Mouse (Mus musculus) megakaryocyte, embryonic 14.5 days (primary cell): ENCODE results near the gene Tfb1m. TPM values are rescaled to one million over a fixed set of nuclear protein-coding genes. Genes with fewer than 3 reads are reported as not detected.

Experiments
- H3K27me3 ChIP-seq: replicated peaks from 2 replicates; pipeline ENCODE3; 2012; ENCODE audit warnings: inconsistent platforms
- H3K36me3 ChIP-seq: replicated peaks from 2 replicates; pipeline ENCODE3; 2012; ENCODE audit warnings: low read length, inconsistent platforms, mixed read lengths
- H3K4me1 ChIP-seq: 2 replicates; pipeline ENCODE4 v1.6.1; 2012; ENCODE audit warnings: inconsistent platforms
- H3K4me3 ChIP-seq: replicated peaks from 2 replicates; pipeline ENCODE3; 2012; ENCODE audit warnings: moderate library complexity, mild to moderate bottlenecking, inconsistent platforms
- H3K9me3 ChIP-seq: 2 replicates; pipeline ENCODE4 v1.6.1; 2012; ENCODE audit warnings: inconsistent platforms
- FLI1 ChIP-seq: IDR thresholded peaks from 2 replicates; pipeline ENCODE4 v1.6.1; 2012; ENCODE audit warnings: low read length, inconsistent platforms, mixed read lengths
- GATA1 ChIP-seq: IDR thresholded peaks from 3 replicates; pipeline ENCODE4 v1.6.1; 2012; ENCODE audit warnings: mixed read lengths, low read length, inconsistent platforms, borderline replicate concordance
- polyA plus RNA-seq: library from polyadenylated mRNA; stranded (reverse); fragments of >175 nt; gene quantifications from 2 replicates; pipeline ENCODE4 v1.2.3, GENCODE M21; 2012; ENCODE audit warnings: low replicate concordance; ENCODE audit not compliant: insufficient read depth

Gene Tfb1m
- polyA plus RNA-seq = 0.53 TPM in 1 of 2 replicates, not detected in the other

- H3K27me3 ChIP-seq = no peaks in the 10 kb centered on the region
- peaks cover 17% of the 10 kb centered on the region for H3K36me3 ChIP-seq
- peak within 1 kb of the TSS; percentile 94 for H3K4me3 ChIP-seq
- TF ChIP-seq FLI1 = no peak
- no peak for TF ChIP-seq GATA1
- peaks cover 3% of the 10 kb centered on the region; the same call in 1 of the 2 replicates for H3K9me3 ChIP-seq
- peaks cover 22% of the 10 kb centered on the region for H3K4me1 ChIP-seq
Measured at GRCm38 (mm10) chr17:3557331-3558311, at the start of gene Tfb1m. Gene Tfb1m (minus strand): TSS chr17:3557781.

- Histone ChIP-seq H3K36me3 (no peaks in the 10 kb centered on the region), H3K4me3 (no peak overlapping the region), H3K27me3 (no peaks in the 10 kb centered on the region), H3K9me3 (no peaks in the 10 kb centered on the region), H3K4me1 (no peaks in the 10 kb centered on the region)
- TF ChIP-seq GATA1 (no peak), FLI1 (no peak)
Measured at GRCm38 (mm10) chr17:3602954-3603672, 45.5 kb upstream of the Tfb1m start.

DNA sequence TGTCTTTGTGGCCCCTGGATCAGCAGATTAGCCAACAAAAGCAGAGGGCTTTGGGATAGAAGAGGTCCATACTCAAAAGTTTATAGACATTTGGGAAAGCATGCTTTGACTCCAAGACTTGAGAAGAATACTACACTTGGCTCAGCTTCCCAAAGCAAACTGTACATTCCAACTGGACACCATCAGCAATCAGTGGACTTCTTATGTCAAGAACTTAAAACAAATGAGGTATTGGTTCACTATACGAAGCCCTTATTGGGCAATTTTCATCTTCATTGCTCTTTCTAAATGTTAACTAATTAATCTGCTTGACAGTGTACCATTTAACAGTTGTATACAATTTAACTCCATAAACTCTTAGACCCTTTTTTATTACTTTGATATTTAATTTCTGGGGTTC, 40.8 kb upstream of the Tfb1m start:
- Histone ChIP-seq H3K36me3 (no peaks in the 10 kb centered on the region), H3K27me3 (no peaks in the 10 kb centered on the region), H3K4me3 (no peak overlapping the region), H3K9me3 (peaks cover 6% of the 10 kb centered on the region; the same call in 1 of the 2 replicates), H3K4me1 (no peaks in the 10 kb centered on the region)
- TF ChIP-seq FLI1 = no peak
- no peak for TF ChIP-seq GATA1

DNA sequence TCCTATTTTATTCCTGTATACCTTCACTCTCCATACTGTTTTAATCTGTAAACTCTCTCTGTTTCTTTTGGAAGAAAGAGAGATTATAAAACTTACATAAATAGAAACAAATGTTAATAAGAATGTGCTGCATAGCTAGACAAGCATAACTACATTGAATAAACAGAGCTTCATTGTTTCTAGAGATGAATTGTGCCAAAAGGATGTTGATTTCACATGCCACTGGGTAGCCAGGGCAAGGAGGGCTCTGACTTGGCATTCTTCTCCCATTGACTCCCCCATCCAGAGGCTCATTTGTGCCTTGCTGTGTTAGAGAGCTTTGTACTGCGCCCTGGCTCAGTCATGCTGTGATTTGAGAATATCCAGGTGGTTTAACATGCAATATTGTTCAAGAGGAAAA, 40.3 kb upstream of the Tfb1m start:
- H3K36me3 ChIP-seq = no peaks in the 10 kb centered on the region
- no peak overlapping the region for H3K4me3 ChIP-seq
- peaks cover 10% of the 10 kb centered on the region; the same call in 1 of the 2 replicates for H3K9me3 ChIP-seq
- no peaks in the 10 kb centered on the region for H3K27me3 ChIP-seq
- TF ChIP-seq FLI1 = no peak
- no peak for TF ChIP-seq GATA1
- no peaks in the 10 kb centered on the region for H3K4me1 ChIP-seq

- H3K4me1 ChIP-seq = no peaks in the 10 kb centered on the region
Measured at GRCm38 (mm10) chr17:3597130-3597529, 39.5 kb upstream of the Tfb1m start.

DNA sequence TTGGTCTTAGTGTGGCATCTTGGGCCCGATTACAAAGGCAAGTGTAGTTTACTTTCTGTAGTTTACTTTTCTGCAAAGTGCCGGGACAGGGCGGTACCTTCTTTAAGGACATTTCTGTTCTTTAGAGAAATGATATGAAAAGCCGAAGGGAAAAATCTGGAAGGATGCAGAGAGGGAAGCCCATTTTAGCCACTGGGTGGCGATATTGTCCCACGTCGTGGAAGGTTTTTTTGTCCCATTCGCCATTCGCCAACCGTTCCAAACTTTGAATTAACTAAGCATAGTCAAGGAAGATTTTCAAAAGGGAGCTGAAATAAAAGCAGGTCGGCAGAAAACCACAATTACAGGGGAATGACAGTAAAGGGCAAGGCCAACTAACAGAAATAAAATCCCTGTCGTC, 13.3 kb upstream of the Tfb1m start:
- Histone ChIP-seq H3K4me1 (peaks cover 5% of the 10 kb centered on the region), H3K27me3 (peaks cover 2% of the 10 kb centered on the region), H3K9me3 (no peaks in the 10 kb centered on the region), H3K4me3 (peak overlapping the region; percentile 76), H3K36me3 (no peaks in the 10 kb centered on the region)
- no peak for TF ChIP-seq GATA1
- no peak for TF ChIP-seq FLI1

More at GRCm38 (mm10) chr17:3597130-3597529, 39.5 kb upstream of the Tfb1m start:
- no peaks in the 10 kb centered on the region for H3K27me3 ChIP-seq
- H3K36me3 ChIP-seq = no peaks in the 10 kb centered on the region
- TF ChIP-seq FLI1 (no peak), GATA1 (no peak)
- peaks cover 11% of the 10 kb centered on the region; the same call in 1 of the 2 replicates for H3K9me3 ChIP-seq
- H3K4me3 ChIP-seq = no peak overlapping the region

DNA sequence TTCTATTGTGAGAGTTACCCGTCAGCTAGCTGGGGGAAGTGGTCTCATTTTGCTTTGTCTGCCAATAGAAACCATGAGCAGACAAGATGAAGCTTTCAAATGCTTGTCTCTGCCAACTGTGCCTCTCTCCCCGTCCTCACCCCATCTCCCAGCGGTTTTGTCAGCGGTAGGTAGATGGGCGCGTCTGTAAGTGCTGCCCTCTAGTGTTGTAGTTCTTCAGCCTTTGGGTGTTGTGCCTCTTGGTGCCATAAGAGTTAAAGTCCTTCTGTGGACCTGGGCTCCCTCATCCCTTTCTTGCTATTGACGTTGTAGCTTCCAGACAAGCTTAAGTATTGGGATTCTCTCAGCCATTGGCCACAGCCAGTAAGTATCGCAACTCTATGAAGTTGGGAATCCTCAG, 4.8 kb upstream of the Tfb1m start:
- Histone ChIP-seq H3K27me3 (no peaks in the 10 kb centered on the region), H3K36me3 (no peaks in the 10 kb centered on the region), H3K4me1 (peaks cover 4% of the 10 kb centered on the region; the same call in 1 of the 2 replicates), H3K9me3 (peaks cover 11% of the 10 kb centered on the region), H3K4me3 (no peak overlapping the region)
- no peak for TF ChIP-seq GATA1

DNA sequence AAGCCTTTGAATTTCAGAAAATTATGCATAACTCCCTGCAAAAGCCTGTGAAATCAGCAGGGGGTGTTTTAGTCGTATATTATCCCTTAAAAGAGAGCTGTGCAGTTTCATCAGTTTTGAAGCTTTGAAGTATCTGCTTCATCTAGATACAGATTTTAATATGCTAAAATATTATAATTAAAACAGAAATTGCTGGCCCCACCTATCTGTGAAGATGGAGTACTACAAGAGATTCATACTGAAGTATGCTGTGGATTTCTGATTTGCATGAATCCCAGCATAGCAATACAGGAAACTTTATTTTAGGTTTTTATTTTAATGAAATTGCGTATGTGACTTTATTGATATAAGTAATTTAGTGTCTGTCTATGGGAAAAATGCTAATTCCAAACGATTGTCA, 3.0 kb upstream of the Tfb1m start:
- peaks cover 10% of the 10 kb centered on the region for H3K9me3 ChIP-seq
- H3K4me3 ChIP-seq = no peak overlapping the region
- H3K27me3 ChIP-seq = no peaks in the 10 kb centered on the region
- TF ChIP-seq GATA1 (no peak), FLI1 (no peak)
- H3K4me1 ChIP-seq = peaks cover 19% of the 10 kb centered on the region
- no peaks in the 10 kb centered on the region for H3K36me3 ChIP-seq

GRCm38 (mm10) chr17:3558356-3558870, 832 bp upstream of the Tfb1m start:
- TF ChIP-seq FLI1 = no peak
- no peak for TF ChIP-seq GATA1
- Histone ChIP-seq H3K4me3 (peak overlapping the region; percentile 94), H3K4me1 (peaks cover 19% of the 10 kb centered on the region), H3K36me3 (peaks cover 13% of the 10 kb centered on the region), H3K9me3 (peaks cover 4% of the 10 kb centered on the region), H3K27me3 (no peaks in the 10 kb centered on the region)

- Histone ChIP-seq H3K4me1 (peaks cover 22% of the 10 kb centered on the region), H3K27me3 (no peaks in the 10 kb centered on the region), H3K9me3 (no peaks in the 10 kb centered on the region), H3K4me3 (peak overlapping the region; percentile 80), H3K36me3 (peaks cover 29% of the 10 kb centered on the region)
- TF ChIP-seq GATA1 (no peak), FLI1 (no peak)
Measured at GRCm38 (mm10) chr17:3556251-3556650, 1.3 kb downstream of the Tfb1m start.
